Mouse (Mus musculus): Measurements from ENCODE around the gene Kcnab1. TPM values are rescaled to one million over a fixed set of nuclear protein-coding genes. Genes with fewer than 3 reads are reported as not detected.
A peak's percentile ranks its signal among the peaks of the same experiment; 100 is the strongest.

Kcnab1 gene
- polyA plus RNA-seq, 1 experiment from 2014 or later, result 0.32 TPM

DNA sequence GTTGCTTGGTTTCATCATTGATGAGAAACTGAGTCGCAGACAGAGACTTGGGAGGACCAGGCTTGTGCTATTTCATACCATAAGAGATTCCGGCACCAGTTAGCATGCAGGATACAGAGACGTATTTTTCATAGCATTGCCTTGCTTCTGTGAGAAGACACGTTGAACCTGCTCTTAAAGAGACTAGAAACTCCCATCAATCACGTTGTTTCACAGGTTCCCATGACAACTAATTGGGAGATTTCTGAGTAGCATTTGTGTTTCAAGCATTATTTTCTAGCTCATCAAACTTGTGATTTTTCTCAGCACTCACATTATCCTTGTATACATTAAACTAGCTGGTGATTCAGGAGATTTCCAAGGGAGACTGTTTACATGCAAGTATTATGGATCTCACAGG lies 63.8 kb downstream of the Kcnab1 start:
- Histone ChIP-seq H3K4me3 (ENCODE audit: inconsistent target) (no peak overlapping the region), H3K27ac (no peak overlapping the region), H3K36me3 (ENCODE audit: inconsistent target) (no peaks in the 10 kb centered on the region), H3K79me2 (ENCODE audit: inconsistent target) (no peaks in the 10 kb centered on the region)
- 88% methylated on average over 5 of the region's 5 CpGs for WGBS (ENCODE audit: missing documents)

DNA sequence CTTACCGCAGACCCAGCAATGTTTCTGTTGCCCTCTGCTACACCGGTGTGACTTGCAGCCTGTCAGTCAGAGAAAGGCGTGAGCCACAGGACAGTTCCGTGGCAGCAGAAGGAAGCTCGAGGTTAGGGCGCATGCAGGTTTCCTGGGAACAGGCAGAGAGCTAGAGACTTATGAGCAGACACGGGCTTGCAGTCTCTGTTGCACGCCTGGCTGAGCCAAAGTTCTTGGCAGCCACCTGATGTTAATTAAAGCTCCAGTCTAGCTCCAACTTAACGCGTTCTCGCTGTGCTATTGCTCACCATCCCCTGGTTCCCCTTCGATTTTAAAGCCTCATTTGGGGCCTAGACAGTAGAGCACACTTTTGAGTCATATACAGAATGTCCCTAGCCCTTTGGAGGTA lies 65.4 kb downstream of the Kcnab1 start:
- H3K36me3 ChIP-seq (ENCODE audit: inconsistent target), result no peaks in the 10 kb centered on the region
- no peak overlapping the region for H3K4me3 ChIP-seq (ENCODE audit: inconsistent target)
- H3K27ac ChIP-seq, result no peak overlapping the region
- WGBS (ENCODE audit: missing documents), result 60% methylated on average over 12 of the region's 12 CpGs
- H3K79me2 ChIP-seq (ENCODE audit: inconsistent target), result no peaks in the 10 kb centered on the region

DNA sequence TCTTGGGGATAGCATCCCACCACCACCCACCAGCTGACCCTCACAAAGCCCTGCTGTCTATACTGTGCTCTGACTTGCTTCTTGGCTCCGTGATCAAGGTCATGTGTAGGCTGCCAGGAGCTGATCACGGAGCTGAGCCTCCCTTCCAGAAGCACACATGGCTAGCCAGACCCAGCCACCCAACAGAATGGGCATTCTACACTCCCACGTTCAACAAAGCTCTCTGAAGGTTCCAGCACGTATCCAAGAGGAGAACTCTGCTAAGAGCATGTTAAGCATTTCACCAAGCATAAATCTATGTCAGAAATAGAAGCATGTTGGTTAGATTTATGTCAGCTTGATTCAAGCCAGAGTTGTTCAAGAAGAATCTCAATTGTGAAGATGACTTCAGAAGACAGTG lies 66.6 kb downstream of the Kcnab1 start:
- no peaks in the 10 kb centered on the region for H3K79me2 ChIP-seq (ENCODE audit: inconsistent target)
- WGBS (ENCODE audit: missing documents), result 86% methylated on average over 4 of the region's 4 CpGs
- no peak overlapping the region for H3K4me3 ChIP-seq (ENCODE audit: inconsistent target)
- H3K27ac ChIP-seq, result no peak overlapping the region
- H3K36me3 ChIP-seq (ENCODE audit: inconsistent target), result no peaks in the 10 kb centered on the region

DNA sequence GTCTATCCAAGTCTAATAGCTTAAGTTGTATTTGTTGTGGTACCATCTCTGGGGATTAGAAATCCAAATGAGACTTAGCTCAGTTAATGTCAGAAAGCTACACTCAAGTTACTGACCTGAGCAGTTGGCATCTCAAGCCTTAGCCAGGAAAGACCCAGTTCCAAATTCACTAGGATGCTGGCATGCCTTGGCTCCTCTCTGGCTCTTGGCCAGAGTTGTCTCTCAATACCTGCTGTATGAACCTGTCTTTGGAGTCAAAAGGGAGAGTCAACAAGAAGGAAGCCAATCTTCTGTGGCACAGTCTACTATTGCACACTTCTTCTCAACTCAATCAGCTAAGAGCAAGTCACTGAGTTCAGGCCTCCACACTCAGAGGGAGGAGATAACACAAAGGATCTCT lies 67.7 kb downstream of the Kcnab1 start:
- Histone ChIP-seq H3K27ac (no peak overlapping the region), H3K79me2 (ENCODE audit: inconsistent target) (no peaks in the 10 kb centered on the region), H3K4me3 (ENCODE audit: inconsistent target) (no peak overlapping the region), H3K36me3 (ENCODE audit: inconsistent target) (no peaks in the 10 kb centered on the region)

DNA sequence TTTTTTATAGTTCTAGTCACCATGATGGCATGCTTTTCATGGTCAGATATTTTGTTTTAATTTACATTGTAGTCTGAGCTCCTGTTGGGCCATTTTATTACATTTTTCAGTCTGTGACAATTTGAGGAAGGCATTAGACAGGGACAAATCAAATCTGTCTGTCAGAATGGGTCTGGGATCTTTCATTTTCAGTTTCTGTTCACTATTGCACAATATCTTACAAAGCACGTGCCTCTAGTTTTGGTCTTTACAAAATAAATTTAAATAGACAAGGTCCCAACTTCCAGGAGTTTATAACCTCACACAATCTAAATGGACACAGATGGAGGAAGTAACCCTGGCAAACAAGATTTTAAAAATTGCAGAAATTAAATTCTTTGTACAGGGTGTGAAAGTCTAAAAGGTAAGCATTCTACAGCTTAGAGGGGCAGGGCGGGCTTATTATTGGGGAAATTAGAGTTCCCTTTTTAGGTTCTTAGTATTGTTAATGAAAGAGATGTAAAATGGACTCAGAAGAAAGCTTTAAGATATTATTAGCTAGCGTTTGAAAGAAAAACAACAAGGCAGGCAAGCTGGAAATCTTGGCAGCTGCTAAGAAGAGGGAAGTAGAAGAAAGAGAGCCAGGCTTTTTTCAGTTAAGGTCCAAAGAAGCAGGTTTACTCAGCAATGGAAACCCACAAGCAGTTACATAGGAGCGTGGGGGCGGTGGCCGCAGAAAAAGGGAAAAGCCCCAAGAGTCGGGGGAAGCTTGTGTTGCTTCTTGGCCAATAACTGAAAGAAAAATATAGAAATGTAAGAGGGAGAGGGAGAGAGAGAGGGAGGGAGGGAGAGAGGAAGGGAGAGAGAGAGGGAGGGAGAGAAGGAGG lies 78.9 kb downstream of the Kcnab1 start:
- H3K79me2 ChIP-seq (ENCODE audit: inconsistent target), result no peaks in the 10 kb centered on the region
- H3K4me3 ChIP-seq (ENCODE audit: inconsistent target), result peak overlapping the region; percentile 5; the same call in 1 of the 2 replicates
- WGBS (ENCODE audit: missing documents), result 3% methylated on average over 7 of the region's 7 CpGs
- peak overlapping the region; percentile 58 for H3K27ac ChIP-seq
- H3K36me3 ChIP-seq (ENCODE audit: inconsistent target), result no peaks in the 10 kb centered on the region

DNA sequence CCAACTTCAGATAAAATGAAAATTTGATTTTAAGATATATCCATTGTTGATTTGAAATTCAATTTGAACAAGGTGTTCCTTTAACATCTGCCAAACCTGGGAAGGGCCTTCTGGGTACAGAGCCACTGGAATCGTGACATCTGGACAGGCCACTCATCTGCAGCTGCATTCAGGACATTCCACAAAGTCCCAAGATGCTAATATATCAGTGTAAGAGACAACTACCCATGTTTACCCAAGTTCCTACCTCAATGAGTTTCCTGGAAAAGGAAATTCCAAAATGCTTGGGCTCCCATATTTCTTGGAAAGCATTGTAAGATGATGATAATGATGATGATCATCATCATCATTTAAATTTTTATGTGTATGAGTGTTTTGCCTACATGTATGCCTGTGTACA lies 91.4 kb downstream of the Kcnab1 start:
- 100% methylated on average over 1 of the region's 1 CpGs for WGBS (ENCODE audit: missing documents)
- H3K4me3 ChIP-seq (ENCODE audit: inconsistent target), result no peak overlapping the region
- no peaks in the 10 kb centered on the region for H3K36me3 ChIP-seq (ENCODE audit: inconsistent target)
- H3K27ac ChIP-seq, result no peak overlapping the region
- no peaks in the 10 kb centered on the region for H3K79me2 ChIP-seq (ENCODE audit: inconsistent target)

DNA sequence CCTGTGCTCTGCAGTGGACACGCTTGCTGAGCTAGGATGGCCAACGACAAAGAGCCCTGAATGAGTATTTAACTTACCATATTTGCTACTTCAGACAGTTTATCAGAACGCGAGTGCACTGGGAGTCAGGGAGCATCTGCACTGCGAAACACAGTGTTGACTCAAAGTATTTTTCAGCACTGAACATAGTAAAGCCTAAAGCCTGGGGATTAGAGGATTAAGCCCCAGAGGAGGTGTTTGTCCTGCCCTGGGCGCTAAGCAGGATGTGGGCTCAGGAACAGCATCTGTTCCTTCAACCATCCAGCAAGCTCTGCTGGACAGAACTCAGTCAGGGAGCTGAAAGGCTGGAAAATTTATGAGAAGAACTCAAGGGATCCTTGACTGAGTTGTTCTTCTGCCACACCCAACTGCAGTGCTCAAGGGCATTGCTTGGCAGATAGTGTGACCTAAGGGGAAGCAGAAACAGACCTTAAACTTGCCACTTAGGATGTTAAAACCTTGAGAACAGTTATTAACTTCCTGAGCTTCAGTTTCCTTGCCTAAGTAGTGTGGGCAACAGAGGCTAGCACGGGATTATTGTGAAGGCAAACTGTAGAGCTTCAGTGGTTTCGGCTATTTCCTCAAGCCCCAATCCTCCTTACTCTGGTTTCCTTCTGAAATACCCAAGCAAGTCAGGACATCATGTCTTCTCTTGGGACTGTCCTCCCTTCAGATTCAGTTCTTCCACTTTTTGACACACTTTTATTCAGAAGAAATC lies 94.4 kb downstream of the Kcnab1 start:
- no peak overlapping the region for H3K27ac ChIP-seq
- no peaks in the 10 kb centered on the region for H3K36me3 ChIP-seq (ENCODE audit: inconsistent target)
- H3K79me2 ChIP-seq (ENCODE audit: inconsistent target), result no peaks in the 10 kb centered on the region
- 63% methylated on average over 8 of the region's 8 CpGs for WGBS (ENCODE audit: missing documents)
- H3K4me3 ChIP-seq (ENCODE audit: inconsistent target), result no peak overlapping the region

DNA sequence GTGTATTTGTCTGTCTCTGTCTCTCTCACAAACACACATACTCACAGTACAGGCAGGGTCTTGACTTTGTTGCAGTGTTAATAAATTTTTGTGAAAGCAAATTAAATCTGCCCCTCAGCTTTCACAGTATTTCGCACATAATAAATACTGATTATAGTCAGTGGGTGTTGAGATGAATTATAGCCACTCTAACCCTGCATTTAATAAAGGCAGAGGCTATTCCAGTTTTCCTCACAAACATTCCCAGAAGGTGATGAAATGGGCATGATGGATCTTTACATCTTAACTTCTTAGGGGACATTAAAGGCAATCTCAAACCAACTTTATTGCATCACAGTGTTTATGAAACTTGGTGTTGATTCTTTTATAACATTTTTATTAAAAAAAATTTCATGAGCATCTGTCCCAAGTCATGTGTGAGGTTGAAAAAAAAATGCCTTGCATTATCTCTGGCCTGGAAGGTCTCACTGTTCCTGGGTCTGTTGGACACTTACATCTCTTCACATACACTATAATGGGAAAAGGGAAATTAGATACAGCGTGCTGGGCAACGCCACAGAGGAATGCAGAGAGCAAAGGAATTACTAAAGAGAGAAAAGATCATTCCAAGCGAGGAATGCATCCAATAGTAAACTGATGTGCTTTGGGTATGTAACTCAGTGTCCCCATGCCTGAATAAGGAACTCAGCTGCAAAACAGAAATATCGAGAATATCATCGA lies 95.3 kb downstream of the Kcnab1 start:
- Histone ChIP-seq H3K36me3 (ENCODE audit: inconsistent target) (no peaks in the 10 kb centered on the region), H3K4me3 (ENCODE audit: inconsistent target) (no peak overlapping the region), H3K79me2 (ENCODE audit: inconsistent target) (no peaks in the 10 kb centered on the region), H3K27ac (no peak overlapping the region)
- 93% methylated on average over 6 of the region's 6 CpGs for whole genome bisulfite sequencing (ENCODE audit: missing documents)

DNA sequence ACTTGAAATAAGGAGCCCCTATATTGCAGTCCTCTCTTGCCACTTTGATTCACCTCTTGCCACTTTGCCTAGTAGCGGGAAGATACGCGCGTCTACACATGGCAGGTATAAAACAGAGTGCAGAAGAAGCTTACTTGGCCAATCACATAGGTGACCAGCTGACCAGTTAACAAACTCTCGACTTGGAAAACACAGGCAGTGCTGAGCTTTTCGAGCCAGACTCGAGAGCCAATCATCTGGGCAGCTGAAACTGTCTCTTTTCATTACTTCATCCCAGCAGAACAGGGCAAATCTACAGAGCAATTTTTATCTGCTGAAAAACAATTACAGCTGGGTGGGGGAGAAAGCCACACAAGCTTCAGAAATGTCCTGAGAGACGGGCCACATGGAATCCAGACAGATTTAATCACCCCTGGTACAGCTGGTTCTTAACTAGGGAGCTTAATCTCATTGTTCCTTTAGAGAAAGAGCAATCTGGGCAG lies 96.4 kb downstream of the Kcnab1 start:
- Histone ChIP-seq H3K4me3 (ENCODE audit: inconsistent target) (no peak overlapping the region), H3K27ac (no peak overlapping the region), H3K36me3 (ENCODE audit: inconsistent target) (no peaks in the 10 kb centered on the region), H3K79me2 (ENCODE audit: inconsistent target) (no peaks in the 10 kb centered on the region)
- WGBS (ENCODE audit: missing documents), result 96% methylated on average over 8 of the region's 8 CpGs

DNA sequence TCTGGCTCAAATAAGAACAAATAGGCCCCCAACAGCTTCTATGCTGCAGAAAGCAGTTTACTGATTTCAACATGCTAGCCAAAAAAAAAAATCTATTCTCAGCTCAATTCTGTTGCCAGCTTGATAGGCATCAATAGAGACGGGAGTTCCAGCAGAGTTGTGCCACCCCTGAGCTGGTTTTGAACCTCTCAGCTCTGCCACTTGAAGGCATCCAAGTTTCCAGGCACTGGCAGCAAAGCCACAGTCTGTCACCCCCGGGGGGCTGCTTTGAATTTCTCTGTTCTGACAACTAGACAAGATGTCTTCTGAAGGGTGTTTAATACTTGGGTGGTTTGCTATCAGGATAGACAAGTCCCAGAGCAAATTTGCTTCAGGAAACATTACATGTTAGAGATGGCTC lies 104.5 kb downstream of the Kcnab1 start:
- H3K79me2 ChIP-seq (ENCODE audit: inconsistent target), result no peaks in the 10 kb centered on the region
- H3K36me3 ChIP-seq (ENCODE audit: inconsistent target), result no peaks in the 10 kb centered on the region
- 86% methylated on average over 2 of the region's 2 CpGs for WGBS (ENCODE audit: missing documents)
- H3K4me3 ChIP-seq (ENCODE audit: inconsistent target), result no peak overlapping the region
- no peak overlapping the region for H3K27ac ChIP-seq

DNA sequence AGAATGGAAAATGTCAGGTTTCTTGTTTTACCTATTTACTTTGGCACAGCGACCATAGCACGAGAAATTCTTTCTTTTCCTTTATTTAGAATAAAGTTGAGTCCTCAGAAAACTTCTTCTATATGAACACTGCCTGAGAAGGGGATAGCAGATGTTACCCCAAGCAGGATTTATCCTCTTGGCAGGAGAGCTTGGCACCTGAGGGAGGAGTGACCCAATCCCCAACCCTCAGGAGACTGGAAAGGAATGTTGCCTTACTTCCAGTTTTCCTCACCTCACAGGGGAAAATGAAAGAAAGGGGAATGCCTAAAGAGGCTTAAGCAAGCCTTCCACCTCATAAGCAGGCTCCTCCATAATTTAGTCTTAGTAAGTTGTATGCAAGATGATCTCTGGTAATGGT lies 105.5 kb downstream of the Kcnab1 start:
- no peaks in the 10 kb centered on the region for H3K36me3 ChIP-seq (ENCODE audit: inconsistent target)
- H3K27ac ChIP-seq, result no peak overlapping the region
- no peaks in the 10 kb centered on the region for H3K79me2 ChIP-seq (ENCODE audit: inconsistent target)
- H3K4me3 ChIP-seq (ENCODE audit: inconsistent target), result no peak overlapping the region
- WGBS (ENCODE audit: missing documents), result 92% methylated on average over 2 of the region's 2 CpGs

DNA sequence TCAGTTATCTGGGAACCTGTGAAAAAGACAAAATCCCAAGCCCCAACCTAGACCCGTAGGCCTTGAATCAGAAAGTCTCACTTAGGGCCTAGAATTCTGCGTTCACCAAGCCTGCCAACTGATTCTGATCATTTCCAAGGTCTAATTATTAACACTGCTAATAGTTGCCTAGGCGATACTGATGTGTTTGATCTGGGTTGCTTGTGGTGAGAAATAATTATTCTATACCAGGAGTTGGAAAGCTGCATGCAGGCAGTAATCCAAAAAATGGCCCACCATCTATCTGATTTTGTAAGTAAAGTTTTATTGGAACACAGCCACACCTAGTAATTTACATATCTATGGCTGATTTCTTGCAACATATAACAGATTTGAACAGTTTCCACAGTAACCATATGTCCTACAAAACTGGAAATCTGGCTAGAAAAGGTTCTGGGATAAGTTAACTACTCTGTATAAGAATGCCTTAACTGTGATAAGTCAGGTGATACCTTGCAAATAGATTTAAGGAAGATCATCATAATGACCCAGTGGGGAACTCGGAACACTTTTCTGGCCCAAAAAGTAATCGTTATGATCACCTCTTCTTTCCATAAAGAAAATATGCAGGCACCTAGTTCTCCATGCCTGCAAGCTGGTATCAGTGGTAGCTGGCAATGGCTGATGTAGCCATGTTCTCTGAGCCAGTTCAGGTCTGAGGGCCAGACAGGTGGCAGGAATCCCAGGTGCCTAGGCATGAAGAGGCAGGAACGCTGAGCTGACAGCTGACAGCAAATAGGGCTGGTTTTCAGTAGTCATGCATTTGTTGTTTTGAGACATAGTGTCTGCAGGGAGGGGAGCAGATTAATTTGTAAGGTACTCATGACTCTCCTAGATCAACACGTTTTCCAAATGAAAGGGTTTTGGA lies 108.7 kb downstream of the Kcnab1 start:
- Histone ChIP-seq H3K27ac (no peak overlapping the region), H3K36me3 (ENCODE audit: inconsistent target) (no peaks in the 10 kb centered on the region), H3K4me3 (ENCODE audit: inconsistent target) (no peak overlapping the region), H3K79me2 (ENCODE audit: inconsistent target) (no peaks in the 10 kb centered on the region)
- 90% methylated on average over 7 of the region's 7 CpGs for WGBS (ENCODE audit: missing documents)

DNA sequence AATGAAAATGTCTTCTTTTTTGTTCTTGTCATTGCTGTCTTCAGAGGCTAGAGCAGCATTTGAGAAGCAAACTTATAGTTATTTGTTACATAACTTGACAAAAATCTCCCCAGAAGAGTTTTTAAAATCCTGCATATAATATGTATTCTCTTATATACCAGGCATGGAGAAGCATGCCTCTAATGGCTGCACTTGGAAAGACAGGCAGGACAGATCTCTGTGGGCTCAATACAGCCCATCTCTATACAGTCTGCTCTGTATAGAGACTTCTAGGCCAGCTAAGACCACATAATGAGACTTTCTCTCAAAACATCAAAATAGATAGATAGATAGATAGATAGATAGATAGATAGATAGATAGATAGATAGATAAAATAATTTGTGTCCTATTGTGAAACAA lies 111.1 kb downstream of the Kcnab1 start:
- H3K4me3 ChIP-seq (ENCODE audit: inconsistent target), result no peak overlapping the region
- no peaks in the 10 kb centered on the region for H3K79me2 ChIP-seq (ENCODE audit: inconsistent target)
- H3K36me3 ChIP-seq (ENCODE audit: inconsistent target), result no peaks in the 10 kb centered on the region
- no peak overlapping the region for H3K27ac ChIP-seq

DNA sequence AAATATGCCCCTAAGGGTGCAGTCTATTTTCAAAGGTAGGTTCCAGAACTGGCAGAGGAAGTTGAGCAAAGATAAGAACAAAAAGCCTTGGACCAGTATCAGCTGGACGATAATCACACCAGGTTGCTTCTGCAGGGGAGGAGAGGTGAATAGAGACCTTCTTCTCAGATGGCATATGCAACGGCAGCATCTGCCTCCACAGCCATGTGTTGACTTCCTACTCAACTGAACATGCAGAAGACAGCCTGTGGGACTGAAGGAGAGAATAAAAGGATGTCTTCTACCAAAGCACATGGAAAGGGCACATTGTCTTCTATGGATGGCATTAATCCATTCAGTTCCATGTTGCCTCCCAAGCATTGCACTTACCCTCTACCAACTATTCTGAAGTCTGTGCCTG lies 114.5 kb downstream of the Kcnab1 start:
- H3K4me3 ChIP-seq (ENCODE audit: inconsistent target), result no peak overlapping the region
- no peaks in the 10 kb centered on the region for H3K36me3 ChIP-seq (ENCODE audit: inconsistent target)
- no peak overlapping the region for H3K27ac ChIP-seq
- no peaks in the 10 kb centered on the region for H3K79me2 ChIP-seq (ENCODE audit: inconsistent target)
- 92% methylated on average over 2 of the region's 2 CpGs for WGBS (ENCODE audit: missing documents)
